Mouse (Mus musculus) liver, adult 2 months (tissue): ENCODE measurements at regions not wholly inside any gene's neighbourhood (a gene's known extent, or its start where the extent isn't known, plus 50 kb on each side); places are given as distances from the start of the nearest gene placed in this dataset.

Experiments
- CTCF ChIP-seq: fragments of 200-500 bp; IDR thresholded peaks from 2 replicates; pipeline ENCODE4 v1.5.1; 2011; ENCODE audit warnings: low read depth, low read length, control low read depth
- POLR2A ChIP-seq: fragments of 200-500 bp; IDR thresholded peaks from 2 replicates; pipeline ENCODE4 v1.6.1; 2011; ENCODE audit warnings: low read length, control low read depth; ENCODE audit not compliant: insufficient read depth; ENCODE audit errors: extremely low read depth

DNA sequence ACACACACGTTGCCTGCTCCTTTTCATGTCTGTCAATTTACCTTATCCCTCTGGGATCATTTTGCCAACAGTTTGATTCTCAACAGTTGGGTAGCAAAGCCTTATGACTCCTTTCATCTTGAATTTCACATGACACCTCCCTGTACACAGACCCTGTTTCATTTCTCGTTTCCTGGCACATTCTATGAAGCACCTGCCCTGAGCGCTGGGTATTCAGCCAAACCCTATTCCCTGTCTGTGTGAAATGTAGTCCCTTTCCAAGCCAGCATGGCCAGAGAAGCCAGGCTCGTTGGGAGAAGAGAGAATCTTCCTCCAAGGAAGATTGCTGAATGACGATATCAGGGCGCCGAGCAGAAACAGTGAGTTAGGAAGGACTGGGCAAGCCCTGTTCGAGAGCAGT, 108.2 kb downstream of the Wscd1 start:
- TF ChIP-seq CTCF (no peak), POLR2A (no peak)
